Comparison of ENCODE assay signal across 8 mouse cellular contexts in genomic region chr3:136670110-136670359, GRCm38 (mm10). TPM values are rescaled to one million over a fixed set of nuclear protein-coding genes. Genes with fewer than 3 reads are reported as not detected.
DNase-seq lines count a peak whose midpoint lies in the region; ATAC-seq and TF ChIP-seq lines count a peak whose summit lies in the region.

TSS of gene Ppp3ca (plus strand) at chr3:136670124.

- no peak for DNase-seq in left cerebral cortex, adult 18-20 months (ENCODE audit: low spot score in 2 of 2)
- no peak for DNase-seq in left cerebral cortex, adult 9 months (ENCODE audit: low spot score in 2 of 2)
- no peak for DNase-seq in heart, embryonic 10.5 days (ENCODE audit: low spot score)
- DNase-seq in left cerebral cortex, adult 8-10 months (ENCODE audit: low spot score in 2 of 2) = no peak
- no peak for DNase-seq in midbrain, postnatal 0 days (ENCODE audit: low spot score)
- DNase-seq in ovary, postnatal 36 days (ENCODE audit: low spot score) = no peak
- no peak for DNase-seq in right cerebral cortex, postnatal 4 days

- H3K27me3 ChIP-seq in heart, embryonic 10.5 days (ENCODE audit: insufficient read depth, poor library complexity, severe bottlenecking) = no peaks in the 10 kb centered on the region
- no peaks in the 10 kb centered on the region for H3K27me3 ChIP-seq in midbrain, postnatal 0 days (ENCODE audit: insufficient read depth, low read length)

- no peak; the same call in 1 of the 2 replicates for TF ChIP-seq CTCF in midbrain, postnatal 0 days (IDR thresholded peaks at IDR 0.05)

- no peaks in the 10 kb centered on the region for H3K36me3 ChIP-seq in heart, embryonic 10.5 days
- H3K36me3 ChIP-seq in midbrain, postnatal 0 days (ENCODE audit: insufficient read depth, low read length) = no peaks in the 10 kb centered on the region

- H3K4me2 ChIP-seq in midbrain, postnatal 0 days (ENCODE audit: low read depth, low read length, poor library complexity, severe bottlenecking) = peak within 1 kb of the TSS; percentile 80

- H3K4me1 ChIP-seq in heart, embryonic 10.5 days = peaks cover 24% of the 10 kb centered on the region
- 0 out of 2 replicates have a peak, but pooled peaks cover 2% of the 10 kb centered on the region for H3K4me1 ChIP-seq in midbrain, postnatal 0 days (ENCODE audit: insufficient read depth, low read length)

- peak within 1 kb of the TSS; percentile 92 for H3K27ac ChIP-seq in heart, embryonic 10.5 days
- peak within 1 kb of the TSS; percentile 95 for H3K27ac ChIP-seq in midbrain, postnatal 0 days (ENCODE audit: low read depth, low read length)

- WGBS in heart, embryonic 10.5 days = 0% methylated on average over 30 of the region's 43 CpGs
- WGBS in midbrain, postnatal 0 days = 1% methylated on average over 15 of the region's 43 CpGs

- H3K9ac ChIP-seq in midbrain, postnatal 0 days (replicated peaks; ENCODE audit: low read length, poor library complexity, severe bottlenecking) = peak within 1 kb of the TSS; percentile 93

- peak within 1 kb of the TSS; percentile 91 for H3K4me3 ChIP-seq in heart, embryonic 10.5 days
- peak within 1 kb of the TSS; percentile 96 for H3K4me3 ChIP-seq in midbrain, postnatal 0 days (ENCODE audit: low read depth, low read length)

- no peaks in the 10 kb centered on the region for H3K9me3 ChIP-seq in heart, embryonic 10.5 days
- no peaks in the 10 kb centered on the region for H3K9me3 ChIP-seq in midbrain, postnatal 0 days (ENCODE audit: low read length)

- no peak for ATAC-seq in common myeloid progenitor, adult 5-6 weeks (replicated peaks; ENCODE audit: low read depth, poor library complexity, severe bottlenecking)
- no peak for ATAC-seq in midbrain, postnatal 0 days (ENCODE audit: low FRiP score)

RNA-seq across cellular contexts. Expression of gene Ppp3ca, which starts in this region (rescaled TPM):
- 100 to 1,000 TPM; 883 to 913 TPM for total RNA-seq in left cerebral cortex, adult 18-20 months (2021)
- 35.6 and 45.0 TPM in 2 replicates for total RNA-seq in common myeloid progenitor, adult 5-6 weeks (2017)
- polyA plus RNA-seq in heart, embryonic 10.5 days (2016; fragmentation: Nextera tagmentation; extraction: Ambion mirVana) = 45.5 and 53.9 TPM in 2 replicates
- 100 to 1,000 TPM; 870 to 989 (median 929) TPM for total RNA-seq in left cerebral cortex, adult 8-10 months (2022)
- total RNA-seq in midbrain, postnatal 0 days (2014; rRNA removed) = 159 and 180 TPM in 2 replicates
- 161 and 184 TPM in 2 replicates for polyA plus RNA-seq in midbrain, postnatal 0 days (2015; fragmentation: Nextera tagmentation; extraction: Ambion mirVana)
